Mouse (Mus musculus) small intestine, adult 2 months (tissue): ENCODE data around the gene Synrg.

ENCODE experiments used
- CTCF ChIP-seq: fragments of 200-500 bp; IDR thresholded peaks from 2 replicates; pipeline ENCODE4 v1.5.1; 2012; ENCODE audit warnings: low read depth, mild to moderate bottlenecking, control low read depth, inconsistent platforms, low read length, moderate library complexity, mixed read lengths; ENCODE audit not compliant: insufficient replicate concordance, insufficient read length; ENCODE audit errors: extremely low read depth
- POLR2A ChIP-seq: fragments of 200-500 bp; IDR thresholded peaks from 2 replicates; pipeline ENCODE4 v1.6.1; 2012; ENCODE audit warnings: low read depth, mild to moderate bottlenecking, control low read depth, inconsistent platforms, low read length, moderate library complexity

- TF ChIP-seq CTCF (no peak), POLR2A (no peak)
These were observed 31.3 kb downstream of the Synrg start for GRCm38 (mm10) chr11:83995535-83995950.
